Mouse (Mus musculus) regulatory T cell (primary cell): Measurements from ENCODE around the gene Erc2.

Source experiments
- in situ Hi-C: fragments of 300-600 bp; cut with MboI, MseI; formaldehyde crosslinking; loops from one replicate; pipeline ENCODE4 v1.15.1; 2025; ENCODE audit warnings: high pct_unique_total_duplicates

The Erc2 gene

DNA sequence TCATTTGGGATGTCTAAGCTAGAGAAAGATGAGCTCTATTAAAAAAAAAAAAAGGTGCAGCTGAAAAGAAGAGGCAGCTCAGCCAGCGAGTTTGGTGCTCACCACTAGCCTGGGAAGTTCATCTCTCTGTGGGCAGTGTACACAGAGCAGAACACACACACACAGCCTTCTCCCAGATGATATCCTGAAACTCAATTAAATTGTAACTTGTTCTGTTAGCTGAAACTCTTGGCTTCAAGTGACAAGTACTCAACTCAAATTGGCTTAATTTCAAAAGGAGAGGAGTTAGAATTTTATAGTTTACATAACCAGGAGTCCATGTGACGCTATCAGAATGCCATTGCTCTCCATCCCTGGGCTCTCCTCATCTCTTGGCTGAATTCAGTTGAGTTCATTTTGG lies 804.4 kb downstream of the Erc2 start:
- in situ Hi-C loops = no loop called here

DNA sequence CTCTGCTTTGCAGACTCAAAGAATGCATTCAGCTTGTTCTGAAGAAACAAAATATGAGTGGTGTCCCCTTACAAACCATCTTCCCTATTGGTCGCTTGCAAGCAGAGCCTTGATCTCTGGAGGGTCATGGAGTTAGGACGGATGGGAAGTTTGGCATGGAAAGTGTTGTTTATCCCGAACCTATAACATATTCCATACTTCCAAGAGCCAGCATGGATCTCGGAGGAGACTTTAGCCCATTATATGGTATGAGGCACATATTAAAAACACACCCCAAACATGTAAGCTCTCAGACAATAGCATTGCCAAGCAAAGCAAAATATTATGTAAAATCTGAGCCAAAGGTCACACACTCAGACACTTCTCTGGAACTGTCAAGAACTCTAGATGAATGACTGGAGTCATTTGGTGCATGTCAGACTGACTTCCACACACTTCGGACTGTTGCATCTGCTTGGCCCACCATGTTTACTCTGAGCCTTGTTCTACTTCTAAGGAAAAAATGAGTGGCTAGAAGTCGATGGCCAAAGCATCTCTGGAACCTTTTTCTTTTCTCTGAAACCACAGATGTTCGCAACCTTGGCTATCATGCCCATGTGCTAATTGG lies 809.6 kb downstream of the Erc2 start:
- in situ Hi-C loops = no loop called here

- in situ Hi-C loops = no loop called here
Observed at GRCm38 (mm10) chr14:28434996-28435395, 812.8 kb downstream of the Erc2 start.

DNA sequence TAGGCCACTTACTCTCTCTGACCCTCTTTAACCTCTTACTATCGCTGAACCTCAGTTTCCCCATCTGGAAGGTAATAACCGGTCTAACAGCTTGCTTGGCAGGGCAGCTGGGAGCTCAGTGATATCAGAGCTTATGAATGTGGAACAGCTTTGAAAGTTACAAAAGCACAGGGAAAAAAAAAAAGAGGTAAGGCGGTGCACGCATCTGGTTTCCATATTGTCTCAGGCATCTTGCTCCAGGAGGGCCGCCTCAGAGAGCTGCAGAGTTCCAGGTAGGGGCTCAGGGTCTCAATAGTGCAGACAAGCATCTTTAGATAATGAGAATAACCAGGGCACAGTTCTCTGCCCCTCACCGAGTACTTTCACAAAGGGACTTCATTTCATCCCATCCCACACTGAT lies 816.9 kb downstream of the Erc2 start:
- in situ Hi-C loops = no loop called here

DNA sequence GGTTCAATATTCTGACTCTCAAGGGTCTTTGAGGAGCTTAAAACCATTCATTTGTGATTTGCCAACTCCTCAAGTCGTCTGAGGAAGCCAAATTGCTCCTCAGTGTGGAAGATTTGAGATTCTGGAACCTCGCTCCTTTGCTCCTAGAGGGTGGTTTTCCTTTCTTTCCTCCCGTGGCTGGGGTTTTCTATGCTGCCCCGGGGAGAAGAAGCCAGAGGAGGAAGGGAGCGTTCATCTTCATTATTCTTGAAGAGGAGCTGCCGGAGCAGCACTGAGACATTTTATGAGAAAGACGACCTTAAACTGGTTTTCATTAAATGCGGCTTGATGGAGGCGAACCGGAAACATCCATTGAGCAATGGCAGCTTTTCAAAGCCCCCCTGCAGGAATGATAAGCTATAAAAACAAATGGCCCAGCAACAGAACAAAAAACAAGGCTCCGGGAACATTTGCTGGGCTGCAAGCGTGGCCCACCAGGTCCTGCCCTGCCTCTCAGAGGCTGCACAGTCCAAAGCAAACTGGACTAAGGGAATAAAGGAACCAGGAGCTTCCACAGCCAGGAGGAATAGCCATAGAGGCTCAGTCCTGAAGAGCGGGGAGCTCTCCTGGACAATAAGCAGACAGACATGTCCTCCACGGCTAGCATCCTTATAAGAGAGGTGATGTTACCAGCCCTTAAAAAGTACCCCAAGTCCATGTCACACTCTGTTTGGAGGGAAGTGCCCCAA lies 819.2 kb downstream of the Erc2 start:
- in situ Hi-C loops = no loop called here

- in situ Hi-C loops = no loop called here
Observed at GRCm38 (mm10) chr14:28443254-28443944, 821.2 kb downstream of the Erc2 start.

- in situ Hi-C loops = no loop called here
Observed at GRCm38 (mm10) chr14:28445737-28446136, 823.5 kb downstream of the Erc2 start.

GRCm38 (mm10) chr14:28451771-28452170 lies 829.5 kb downstream of the Erc2 start:
- in situ Hi-C loops = no loop called here

DNA sequence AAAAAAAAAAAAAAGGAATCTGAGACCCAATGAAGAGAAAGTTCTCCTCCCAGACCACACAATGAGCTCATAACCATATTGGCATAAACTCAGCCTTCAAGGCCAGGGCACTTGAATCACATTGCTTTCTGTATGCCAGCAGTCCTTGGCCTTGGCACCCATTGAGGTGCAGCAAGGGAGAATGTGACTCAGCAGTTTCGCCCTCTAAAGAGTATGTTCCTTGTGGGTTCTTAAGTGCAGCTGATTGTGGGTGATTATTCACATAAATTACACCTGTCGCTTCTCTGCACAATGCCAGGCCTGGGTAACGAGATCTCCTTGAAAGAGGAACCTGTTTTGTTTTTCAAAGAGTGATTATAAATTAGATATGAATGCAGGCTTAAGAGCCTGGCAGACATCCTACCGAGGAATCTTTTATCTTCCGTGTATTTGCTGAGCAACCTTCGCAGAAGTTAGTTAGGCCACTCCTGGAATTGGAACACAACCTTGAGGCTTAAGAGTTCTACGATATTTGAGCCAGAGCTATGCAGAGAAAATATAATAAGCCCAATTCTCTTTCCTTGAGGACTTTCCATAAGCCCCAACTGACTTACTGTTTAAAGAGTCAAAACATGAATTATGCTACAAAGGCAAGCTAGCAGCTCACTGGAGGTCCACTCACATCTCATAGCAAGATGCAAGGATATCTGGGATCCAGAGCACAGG lies 834.3 kb downstream of the Erc2 start:
- in situ Hi-C loops = no loop called here

GRCm38 (mm10) chr14:28457428-28457827 lies 835.2 kb downstream of the Erc2 start:
- in situ Hi-C loops = no loop called here

DNA sequence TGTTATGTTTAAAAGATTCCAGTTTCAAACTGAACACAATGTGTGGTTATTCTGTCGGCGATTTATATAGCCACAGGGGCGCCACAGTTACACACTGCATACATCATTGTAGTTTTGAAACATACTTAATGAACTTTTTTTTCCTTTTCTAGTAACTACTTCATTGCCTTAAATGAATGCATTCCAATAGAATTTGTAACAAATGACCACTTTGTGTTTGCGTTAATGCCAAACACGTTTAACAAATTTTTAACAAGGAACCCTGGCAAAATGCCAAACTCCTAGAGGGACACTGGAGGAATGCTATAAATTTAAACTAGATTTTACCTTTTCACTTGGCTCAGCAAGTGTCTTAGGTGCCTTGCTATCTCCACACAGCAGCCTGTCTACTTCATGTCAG lies 845.7 kb downstream of the Erc2 start:
- in situ Hi-C loops = no loop called here

DNA sequence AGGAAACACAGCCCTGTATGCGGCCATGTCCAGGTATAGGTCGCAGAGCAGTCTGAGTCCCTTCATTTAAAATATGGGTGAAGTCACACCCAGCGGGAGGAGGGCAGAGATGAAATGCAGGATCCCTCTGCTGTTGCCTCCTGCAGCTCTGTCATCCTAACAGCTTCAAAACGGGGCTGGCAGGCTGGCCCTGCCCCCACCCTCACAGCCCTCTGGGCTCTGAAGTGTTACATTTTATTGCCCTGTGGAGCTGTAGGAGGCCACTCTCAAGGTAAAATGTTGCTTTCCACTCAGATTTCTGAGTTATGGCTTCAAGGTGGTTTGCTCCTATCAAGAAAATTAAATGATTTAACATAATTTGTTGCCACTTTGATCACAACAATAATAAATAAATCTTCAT lies 847.5 kb downstream of the Erc2 start:
- in situ Hi-C loops = no loop called here

- in situ Hi-C loops = no loop called here
Observed at GRCm38 (mm10) chr14:28470212-28470611, 848.0 kb downstream of the Erc2 start.

- in situ Hi-C loops = no loop called here
Observed at GRCm38 (mm10) chr14:28475012-28475411, 852.8 kb downstream of the Erc2 start.

DNA sequence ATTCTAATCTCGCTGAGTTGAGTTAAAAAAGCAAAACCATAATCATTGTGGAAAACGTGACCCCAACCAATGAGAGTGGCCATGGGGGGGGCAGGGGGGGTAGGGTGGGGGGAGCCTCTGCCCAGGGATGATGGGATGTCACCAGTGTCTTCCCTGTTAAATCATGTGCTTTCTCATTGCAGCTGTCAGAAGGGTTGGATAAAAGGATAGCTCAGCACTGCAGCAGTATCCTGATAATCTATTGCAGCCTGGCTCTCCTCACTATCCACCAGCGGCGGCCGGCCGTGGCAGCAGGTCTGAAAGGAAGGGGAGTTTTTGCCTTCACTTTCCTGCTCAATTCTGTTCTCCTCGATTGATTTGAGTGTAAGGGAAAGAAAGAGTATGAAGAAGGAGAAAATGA lies 853.2 kb downstream of the Erc2 start:
- in situ Hi-C loops = no loop called here

DNA sequence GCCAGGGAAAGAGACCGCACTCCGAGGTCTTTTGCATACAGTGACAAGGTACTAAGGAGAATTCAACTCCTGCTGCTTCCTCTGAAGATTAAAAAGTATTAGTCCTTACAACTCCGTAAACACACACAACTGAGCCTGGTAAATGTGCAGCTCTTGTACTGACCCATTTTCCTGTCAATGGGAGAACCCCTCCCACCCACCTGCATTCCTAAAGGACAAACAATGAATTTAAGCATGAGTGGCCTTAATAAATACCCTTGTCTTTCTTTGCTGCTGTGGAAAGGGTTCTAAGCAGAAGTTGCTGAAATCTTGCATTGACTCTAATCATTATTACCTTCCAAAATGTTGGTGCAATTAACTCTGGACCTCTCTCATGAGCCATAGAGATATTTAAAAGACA lies 854.5 kb downstream of the Erc2 start:
- in situ Hi-C loops = no loop called here

DNA sequence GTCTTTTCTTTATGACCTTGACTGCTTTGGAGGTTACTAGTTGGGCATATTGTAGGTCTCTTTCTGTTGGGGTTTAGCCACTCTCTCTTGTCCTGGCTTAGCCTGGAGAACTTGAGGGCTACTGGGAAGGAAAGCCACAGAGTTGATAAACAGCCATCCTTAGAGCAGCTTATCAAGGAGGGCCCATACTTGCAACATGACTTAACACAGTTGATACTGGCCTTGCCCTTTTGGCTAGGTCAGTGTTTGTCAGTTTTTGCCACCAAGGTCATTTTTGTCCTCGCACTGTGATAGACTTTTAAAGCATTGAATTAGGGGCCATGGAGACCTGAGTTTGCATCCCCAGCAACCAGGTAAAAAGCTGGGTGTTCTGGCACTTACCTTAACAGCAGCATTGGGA lies 858.6 kb downstream of the Erc2 start:
- in situ Hi-C loops = no loop called here

GRCm38 (mm10) chr14:28493806-28494205 lies 871.6 kb downstream of the Erc2 start:
- in situ Hi-C loops = no loop called here

DNA sequence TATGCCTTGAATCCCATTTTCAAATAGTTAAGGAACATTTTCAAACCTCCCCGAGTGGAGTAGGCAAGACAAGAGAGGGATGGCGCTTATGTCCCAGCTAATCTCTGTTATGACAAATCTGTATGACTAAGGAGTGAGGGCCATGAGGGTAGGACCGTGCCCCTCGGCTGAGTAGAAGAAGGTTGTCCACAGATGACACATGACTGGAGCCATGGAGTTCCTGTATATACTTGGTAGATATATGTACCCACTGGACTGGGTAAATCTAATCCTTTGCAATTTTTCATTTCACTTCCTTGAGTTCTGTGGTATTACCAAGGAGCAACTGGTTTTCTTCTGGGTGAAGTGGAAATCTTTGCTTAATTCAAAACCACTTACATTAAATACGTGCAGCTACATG lies 872.0 kb downstream of the Erc2 start:
- in situ Hi-C loops = no loop called here

- in situ Hi-C loops = loop anchor here (10.0 kb wide), 1 partner anchor 527 kb away; no protein-coding TSS in a partner anchor
Observed at GRCm38 (mm10) chr14:28501216-28501878, 879.1 kb downstream of the Erc2 start.

DNA sequence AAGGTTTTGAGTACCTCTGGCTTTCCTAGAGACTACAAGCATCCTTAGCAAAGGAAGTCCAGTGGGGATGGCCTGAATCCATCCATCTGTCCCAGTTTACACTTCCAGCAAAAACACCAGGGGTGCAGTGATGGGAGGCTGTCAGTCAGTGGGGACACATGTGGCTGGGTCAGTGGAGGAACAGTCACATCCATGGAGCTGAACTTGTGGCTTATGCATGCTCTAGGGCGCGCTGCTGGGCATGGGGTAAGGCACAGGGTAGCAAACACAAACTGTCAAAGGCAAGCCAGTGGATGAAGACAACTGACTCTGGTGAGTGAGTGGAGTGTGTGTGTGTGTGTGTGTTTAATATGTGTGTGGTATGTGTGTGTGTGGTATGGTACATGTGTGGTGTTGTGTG lies 881.0 kb downstream of the Erc2 start:
- in situ Hi-C loops = loop anchor here (10.0 kb wide), 1 partner anchor 528 kb away; no protein-coding TSS in a partner anchor
